Mouse (Mus musculus): ENCODE results near the gene Fam163a.

- TF ChIP-seq POLR2A (IDR thresholded peaks at IDR 0.05; ENCODE audit: borderline replicate concordance, extremely low read depth, low read depth, low read length) (no peak), CTCF (IDR thresholded peaks at IDR 0.05; ENCODE audit: insufficient read depth, low read length) (no peak)
These were observed 26.3 kb upstream of the Fam163a start for GRCm38 (mm10) chr1:156231122-156231521.
